Mouse (Mus musculus) small intestine, adult 2 months (tissue): ENCODE results near the gene Gabpb2.

Source experiments
- CTCF ChIP-seq: fragments of 200-500 bp; IDR thresholded peaks from 2 replicates; pipeline ENCODE4 v1.5.1; 2012; ENCODE audit warnings: low read depth, mild to moderate bottlenecking, control low read depth, inconsistent platforms, low read length, moderate library complexity, mixed read lengths; ENCODE audit not compliant: insufficient replicate concordance, insufficient read length; ENCODE audit errors: extremely low read depth
- POLR2A ChIP-seq: fragments of 200-500 bp; IDR thresholded peaks from 2 replicates; pipeline ENCODE4 v1.6.1; 2012; ENCODE audit warnings: low read depth, mild to moderate bottlenecking, control low read depth, inconsistent platforms, low read length, moderate library complexity

DNA sequence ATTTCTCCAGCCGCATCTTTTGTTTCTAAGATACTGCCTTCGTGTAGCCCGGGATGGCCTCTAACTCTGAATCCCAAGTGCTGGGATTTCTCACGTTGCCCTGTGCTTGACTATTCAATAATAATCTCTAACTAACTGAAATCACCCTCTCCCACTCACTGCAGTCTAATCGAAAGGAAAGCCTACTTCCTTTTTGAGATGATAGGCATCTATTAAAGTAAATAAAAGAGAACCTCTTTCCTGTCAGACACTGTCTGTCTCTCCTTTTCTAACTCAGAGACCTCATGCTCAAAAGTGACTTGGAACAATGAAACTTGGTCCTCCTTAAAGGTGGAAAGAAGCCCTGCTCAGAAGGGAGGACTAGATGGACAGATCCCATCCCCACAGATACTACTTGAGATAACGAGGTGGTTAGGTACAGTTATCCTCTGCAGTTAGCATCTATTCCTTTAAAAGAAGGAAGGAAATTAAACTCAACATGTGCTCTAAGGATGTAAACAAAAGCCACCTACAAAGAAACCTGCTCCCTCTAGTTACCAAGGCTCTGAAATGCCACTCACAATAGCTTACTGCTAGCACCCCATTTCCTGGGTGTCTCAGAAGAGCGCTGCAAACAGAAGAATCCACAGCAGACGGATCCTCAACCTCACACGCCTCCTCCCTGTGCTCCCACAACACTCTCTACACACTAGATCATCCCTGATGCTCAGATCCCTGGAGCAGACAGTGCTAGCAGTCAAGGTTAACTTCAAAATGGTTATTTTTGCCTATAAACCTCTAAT lies 32.7 kb downstream of the Gabpb2 start:
- TF ChIP-seq CTCF (no peak), POLR2A (no peak)
